Mouse (Mus musculus): ENCODE data around the gene Fasn. TPM values are rescaled to one million over a fixed set of nuclear protein-coding genes. Genes with fewer than 3 reads are reported as not detected.
"Not testable (repeated sequence)": the region's sequence is repeated elsewhere in the genome, so short reads cannot be mapped to it uniquely, and the experiment has no call there.

Fasn gene
- polyA plus RNA-seq, 1 experiment from 2014 or later: 118 TPM

DNA sequence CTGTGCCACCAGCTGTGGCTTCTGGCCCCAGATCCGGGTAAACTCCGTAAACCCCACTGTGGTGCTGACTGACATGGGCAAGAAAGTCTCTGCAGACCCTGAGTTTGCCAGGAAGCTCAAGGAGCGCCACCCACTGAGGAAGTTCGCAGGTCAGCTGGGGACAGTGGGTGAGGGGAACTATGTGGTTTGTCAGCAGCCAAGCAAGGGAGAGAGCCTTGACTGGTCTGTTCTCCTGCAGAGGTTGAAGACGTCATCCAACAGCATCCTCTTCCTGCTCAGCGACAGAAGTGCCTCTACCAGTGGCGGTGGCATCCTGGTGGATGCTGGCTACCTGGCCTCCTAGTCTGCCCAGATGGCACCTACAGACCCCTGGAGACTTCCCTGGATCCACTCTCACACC lies 57.3 kb downstream of the Fasn start:
- not testable (repeated sequence) for H3K27me3 ChIP-seq; H3K4me1 ChIP-seq; H3K4me2 ChIP-seq; ATAC-seq (ENCODE audit: low FRiP score); H3K27ac ChIP-seq; H3K9ac ChIP-seq; H3K9me3 ChIP-seq; H3K36me3 ChIP-seq (replicated peaks); H3K4me3 ChIP-seq (replicated peaks)
- WGBS: 88% methylated on average over 5 of the region's 7 CpGs

DNA sequence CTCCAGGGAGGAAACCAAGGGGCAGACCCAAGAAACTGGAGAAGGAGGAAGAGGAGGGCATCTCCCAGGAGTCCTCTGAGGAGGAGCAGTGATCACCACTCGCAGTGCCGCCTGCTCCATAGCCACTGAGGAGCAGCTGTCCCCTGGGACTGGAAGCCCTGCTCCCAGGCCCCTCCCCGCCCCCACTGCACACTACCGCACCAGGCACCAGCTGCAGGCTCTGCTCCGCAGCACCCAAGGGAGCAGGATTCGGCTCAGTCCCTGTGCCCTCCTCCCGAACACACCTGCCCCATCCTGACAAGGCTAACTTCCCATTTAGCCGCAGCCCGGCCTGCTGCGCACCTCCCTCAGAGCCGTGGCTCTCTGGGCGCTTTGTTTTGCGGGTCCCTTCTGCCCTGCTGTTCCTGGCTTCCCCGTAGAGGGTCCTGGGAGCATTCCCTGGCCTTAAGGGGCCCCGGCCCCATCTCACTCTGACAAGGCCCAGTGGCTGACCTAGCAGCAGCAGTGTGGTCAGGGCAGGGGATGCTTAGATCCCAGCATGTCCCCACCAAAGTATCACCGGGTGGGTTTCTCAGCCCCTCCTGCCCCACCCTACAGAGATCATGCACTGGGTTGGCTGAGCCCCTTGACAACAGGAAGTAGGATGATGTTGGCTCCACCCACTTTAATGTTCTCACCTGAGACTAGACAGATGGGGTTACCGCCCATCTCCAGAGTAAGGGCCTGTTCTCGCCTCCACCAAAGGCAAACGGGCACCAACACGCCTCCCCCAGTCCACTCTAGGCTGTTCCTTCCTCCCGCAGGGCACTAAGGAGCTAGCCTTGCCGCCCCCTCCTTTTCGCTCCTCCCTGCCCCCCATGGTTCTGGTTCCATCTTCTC lies 61.0 kb downstream of the Fasn start:
- not testable (repeated sequence) for H3K27ac ChIP-seq; H3K36me3 ChIP-seq (replicated peaks); H3K4me3 ChIP-seq (replicated peaks); H3K9ac ChIP-seq; H3K4me1 ChIP-seq; H3K4me2 ChIP-seq
- ATAC-seq (ENCODE audit: low FRiP score): 0 out of 2 replicates have a peak, but pooled peaks have one; percentile 30
- peaks cover 11% of the 10 kb centered on the region for H3K27me3 ChIP-seq
- H3K9me3 ChIP-seq: peaks cover 11% of the 10 kb centered on the region
- 7% methylated on average over 9 of the region's 23 CpGs for WGBS

DNA sequence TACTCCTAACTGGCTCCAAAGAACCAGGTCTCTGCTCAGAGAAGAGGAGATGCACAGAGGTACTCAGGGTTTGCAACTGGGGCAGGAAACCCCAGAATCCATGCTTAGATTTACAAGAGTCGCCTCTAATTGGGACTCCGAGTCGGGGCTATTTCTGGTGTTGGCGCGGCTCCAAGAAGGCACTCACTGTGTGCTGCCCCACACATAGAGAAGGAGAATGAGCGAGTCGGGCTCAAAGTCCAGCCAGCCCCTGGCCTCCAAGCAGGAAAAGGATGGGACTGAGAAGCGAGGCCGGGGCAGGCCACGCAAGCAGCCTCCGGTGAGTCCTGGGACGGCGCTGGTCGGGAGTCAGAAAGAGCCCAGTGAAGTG lies 61.7 kb downstream of the Fasn start, which contains the start of gene Hmga1b:
TSS of gene Hmga1b (plus strand) at position 123 of the 370 bp plus-strand sequence.
- not testable (repeated sequence) for ATAC-seq (ENCODE audit: low FRiP score); H3K4me2 ChIP-seq; H3K9ac ChIP-seq; H3K4me3 ChIP-seq (replicated peaks); H3K36me3 ChIP-seq (replicated peaks); H3K27ac ChIP-seq; H3K4me1 ChIP-seq
- H3K9me3 ChIP-seq: peaks cover 18% of the 10 kb centered on the region
- 17% methylated on average over 14 of the region's 14 CpGs for WGBS
- H3K27me3 ChIP-seq: peaks cover 11% of the 10 kb centered on the region

DNA sequence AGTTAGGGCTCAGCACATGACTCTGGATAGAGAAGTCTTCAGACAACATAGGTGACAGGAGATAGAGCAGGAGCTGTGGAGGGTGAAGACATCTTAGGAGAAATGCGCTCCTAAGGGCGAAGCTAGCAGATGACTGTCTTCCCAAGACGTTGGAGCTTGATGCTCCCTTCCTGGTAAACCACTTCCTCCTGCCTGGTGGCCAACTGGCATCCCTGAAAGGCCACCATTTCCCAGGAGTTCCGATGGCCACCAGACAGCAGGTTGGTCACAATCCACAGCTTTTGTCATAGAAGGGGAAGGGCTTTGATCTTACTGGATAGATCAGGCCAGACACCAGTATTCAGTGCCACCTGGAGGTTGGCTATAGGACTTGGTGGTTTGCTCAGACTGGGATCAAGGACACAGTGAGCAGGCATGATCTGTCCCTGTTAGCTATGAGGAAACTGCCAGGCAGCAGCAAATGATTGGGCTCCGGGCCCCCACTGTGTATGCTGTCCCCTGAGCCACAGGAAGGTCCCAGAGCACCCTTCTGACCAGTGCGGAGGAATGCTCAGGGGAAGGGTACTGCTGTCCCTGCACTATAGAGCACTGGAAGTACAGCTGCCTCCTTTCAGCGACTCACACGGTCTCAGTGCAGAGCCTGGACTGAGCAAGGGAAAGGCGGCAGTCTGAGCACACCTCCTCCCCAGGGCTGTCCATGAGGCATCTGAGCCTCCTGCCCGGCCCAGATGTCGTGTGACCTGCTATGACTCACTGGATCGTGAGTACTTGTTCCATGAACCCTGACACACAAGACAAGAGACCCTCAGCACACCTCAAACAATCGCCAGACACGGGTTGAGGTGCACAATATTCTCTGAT lies 62.3 kb downstream of the Fasn start:
- 68% methylated on average over 14 of the region's 14 CpGs for WGBS
- H3K4me3 ChIP-seq (replicated peaks): no peak overlapping the region
- H3K27me3 ChIP-seq: peaks cover 11% of the 10 kb centered on the region
- no peak overlapping the region for H3K9ac ChIP-seq
- H3K4me1 ChIP-seq: 0 out of 2 replicates have a peak, but pooled peaks cover 3% of the 10 kb centered on the region
- no peak overlapping the region for H3K27ac ChIP-seq
- peaks cover 20% of the 10 kb centered on the region for H3K9me3 ChIP-seq
- ATAC-seq (ENCODE audit: low FRiP score): no peak
- no peaks in the 10 kb centered on the region for H3K36me3 ChIP-seq (replicated peaks)
- no peak overlapping the region for H3K4me2 ChIP-seq

DNA sequence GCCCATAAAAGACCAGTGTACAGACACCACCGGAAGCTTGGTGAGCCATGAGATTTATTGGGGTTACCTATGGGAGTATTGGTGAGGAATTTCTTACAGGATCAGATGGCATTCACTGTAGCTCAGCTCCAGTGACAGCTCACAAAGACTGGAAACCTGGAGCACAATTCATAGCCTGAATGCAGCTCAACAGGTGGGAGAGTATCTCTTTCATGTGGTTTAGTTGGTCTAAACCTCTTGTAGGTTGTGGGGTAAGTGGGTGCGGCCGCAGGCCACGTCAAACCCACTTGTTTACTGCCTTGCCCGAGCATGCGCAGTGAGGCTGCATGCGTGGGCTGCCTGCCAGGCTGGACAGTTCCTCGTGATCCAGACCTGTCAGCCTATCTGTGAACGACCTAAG lies 64.1 kb downstream of the Fasn start:
- ATAC-seq (ENCODE audit: low FRiP score): no peak
- Histone ChIP-seq H3K4me3 (replicated peaks) (no peak overlapping the region), H3K9me3 (peaks cover 25% of the 10 kb centered on the region), H3K9ac (no peak overlapping the region), H3K4me1 (0 out of 2 replicates have a peak, but pooled peaks cover 3% of the 10 kb centered on the region), H3K36me3 (replicated peaks) (no peaks in the 10 kb centered on the region), H3K4me2 (no peak overlapping the region), H3K27ac (no peak overlapping the region), H3K27me3 (peaks cover 11% of the 10 kb centered on the region)
- WGBS: 86% methylated on average over 9 of the region's 9 CpGs

Other genes starting within 250 kb of the Fasn start
- 496 and 513 TPM in 2 replicates for gene Arhgdia, start 242.9 kb downstream of the Fasn start, polyA plus RNA-seq (2016; fragmentation: Nextera tagmentation; extraction: Ambion mirVana)
- 561 and 697 TPM in 2 replicates for gene Alyref, start 226.2 kb downstream of the Fasn start, polyA plus RNA-seq (2016; fragmentation: Nextera tagmentation; extraction: Ambion mirVana)
- 179 and 186 TPM in 2 replicates for gene Anapc11, start 226.1 kb downstream of the Fasn start, polyA plus RNA-seq (2016; fragmentation: Nextera tagmentation; extraction: Ambion mirVana)
- 0.40 TPM in 1 of 2 replicates, not detected in the other for gene Npb, start 216.1 kb downstream of the Fasn start, polyA plus RNA-seq (2016; fragmentation: Nextera tagmentation; extraction: Ambion mirVana)
- gene Pcyt2, start 206.6 kb downstream of the Fasn start, polyA plus RNA-seq (2016; fragmentation: Nextera tagmentation; extraction: Ambion mirVana): 139 and 142 TPM in 2 replicates
- gene Sirt7, start 199.3 kb downstream of the Fasn start, polyA plus RNA-seq (2016; fragmentation: Nextera tagmentation; extraction: Ambion mirVana): 43.1 and 43.3 TPM in 2 replicates
- 30.9 and 32.9 TPM in 2 replicates for gene Mafg, start 190.9 kb downstream of the Fasn start, polyA plus RNA-seq (2016; fragmentation: Nextera tagmentation; extraction: Ambion mirVana)
- gene Pycr1, start 180.8 kb downstream of the Fasn start, polyA plus RNA-seq (2016; fragmentation: Nextera tagmentation; extraction: Ambion mirVana): 32.5 and 32.8 TPM in 2 replicates
- gene Myadml2, start 176.4 kb downstream of the Fasn start, polyA plus RNA-seq (2016; fragmentation: Nextera tagmentation; extraction: Ambion mirVana): not detected in 2 replicates
- 0.13 and 0.49 TPM in 2 replicates for gene Notum, start 163.4 kb downstream of the Fasn start, polyA plus RNA-seq (2016; fragmentation: Nextera tagmentation; extraction: Ambion mirVana)
- 132 and 145 TPM in 2 replicates for gene Aspscr1, start 151.6 kb downstream of the Fasn start, polyA plus RNA-seq (2016; fragmentation: Nextera tagmentation; extraction: Ambion mirVana)
- gene Cenpx, start 110.8 kb downstream of the Fasn start, polyA plus RNA-seq (2016; fragmentation: Nextera tagmentation; extraction: Ambion mirVana): 125 and 127 TPM in 2 replicates
- gene Lrrc45, start 110.6 kb downstream of the Fasn start, polyA plus RNA-seq (2016; fragmentation: Nextera tagmentation; extraction: Ambion mirVana): 73.8 and 74.7 TPM in 2 replicates
- gene Rac3, start 103.1 kb downstream of the Fasn start, polyA plus RNA-seq (2016; fragmentation: Nextera tagmentation; extraction: Ambion mirVana): 48.3 and 48.5 TPM in 2 replicates
- 9.1 and 9.2 TPM in 2 replicates for gene Dcxr, start 97.3 kb downstream of the Fasn start, polyA plus RNA-seq (2016; fragmentation: Nextera tagmentation; extraction: Ambion mirVana)
- 0.67 and 0.95 TPM in 2 replicates for gene Cbr2, start 92.4 kb downstream of the Fasn start, polyA plus RNA-seq (2016; fragmentation: Nextera tagmentation; extraction: Ambion mirVana)
- 5.2 and 6.1 TPM in 2 replicates for gene Hmga1b, start 61.8 kb downstream of the Fasn start, polyA plus RNA-seq (2016; fragmentation: Nextera tagmentation; extraction: Ambion mirVana)
- 58.1 and 63.7 TPM in 2 replicates for gene Rfng, start 40.3 kb downstream of the Fasn start, polyA plus RNA-seq (2016; fragmentation: Nextera tagmentation; extraction: Ambion mirVana)
- gene Gps1, start 40.3 kb downstream of the Fasn start, polyA plus RNA-seq (2016; fragmentation: Nextera tagmentation; extraction: Ambion mirVana): 246 and 247 TPM in 2 replicates
- 67.9 and 69.6 TPM in 2 replicates for gene Dus1l, start 28.1 kb downstream of the Fasn start, polyA plus RNA-seq (2016; fragmentation: Nextera tagmentation; extraction: Ambion mirVana)
- 6.7 and 8.8 TPM in 2 replicates for gene Ccdc57, start 108.3 kb upstream of the Fasn start, polyA plus RNA-seq (2016; fragmentation: Nextera tagmentation; extraction: Ambion mirVana)
- 34.2 and 36.4 TPM in 2 replicates for gene Slc16a3, start 123.9 kb upstream of the Fasn start, polyA plus RNA-seq (2016; fragmentation: Nextera tagmentation; extraction: Ambion mirVana)
- 150 and 165 TPM in 2 replicates for gene Csnk1d, start 166.8 kb upstream of the Fasn start, polyA plus RNA-seq (2016; fragmentation: Nextera tagmentation; extraction: Ambion mirVana)
- not detected in 2 replicates for gene Cd7, start 214.9 kb upstream of the Fasn start, polyA plus RNA-seq (2016; fragmentation: Nextera tagmentation; extraction: Ambion mirVana)
- not detected in 2 replicates for gene Sectm1b, start 239.0 kb upstream of the Fasn start, polyA plus RNA-seq (2016; fragmentation: Nextera tagmentation; extraction: Ambion mirVana)

All from forebrain, embryonic 12.5 days (tissue).